In the genomic region with DNA sequence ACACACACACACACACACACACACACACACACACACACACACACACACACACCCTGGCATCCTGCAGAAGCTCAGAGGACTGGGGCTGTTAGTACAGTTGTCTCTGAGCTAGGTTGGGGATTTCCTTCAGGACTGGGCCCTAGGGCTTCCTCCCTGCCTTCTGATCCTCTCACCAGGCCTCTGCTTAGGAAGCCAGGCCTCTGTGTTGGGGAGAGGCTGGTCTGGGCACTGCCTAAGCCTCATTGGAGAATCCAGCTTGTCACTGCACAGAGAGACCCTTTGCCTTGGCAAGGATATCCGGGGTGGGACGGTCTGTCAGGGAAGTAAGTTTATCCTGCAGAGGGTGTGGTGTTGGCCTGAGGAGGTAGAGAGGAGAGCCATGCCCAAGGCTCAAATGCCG, we compare ENCODE assay signal across 8 mouse cellular contexts. TPM values are rescaled to one million over a fixed set of nuclear protein-coding genes. Genes with fewer than 3 reads are reported as not detected.
A peak's percentile ranks its signal among the peaks of the same experiment; 100 is the strongest.
DNase-seq lines count a peak whose midpoint lies in the region; ATAC-seq and TF ChIP-seq lines count a peak whose summit lies in the region.

No protein-coding gene starts in this region.

- no peaks in the 10 kb centered on the region for H3K79me2 ChIP-seq in liver, adult 2 months (ENCODE audit: control insufficient read depth, insufficient read depth, low read length)

- 56% methylated on average over 3 of the region's 3 CpGs for WGBS in liver, adult 2 months
- 24% methylated on average over 3 of the region's 3 CpGs for WGBS in liver, embryonic 11.5 days
- 51% methylated on average over 3 of the region's 3 CpGs for WGBS in olfactory bulb, adult 2 months

- no peaks in the 10 kb centered on the region for H3K27me3 ChIP-seq in liver, adult 2 months (ENCODE audit: control insufficient read depth, insufficient read depth, low read length)
- no peaks in the 10 kb centered on the region for H3K27me3 ChIP-seq in liver, embryonic 11.5 days (replicated peaks; ENCODE audit: control insufficient read depth, insufficient read depth, low read length)

- H3K4me1 ChIP-seq in liver, adult 2 months (ENCODE audit: control insufficient read depth, insufficient read depth, low read length), result peaks cover 7% of the 10 kb centered on the region; the same call in 1 of the 2 replicates
- peaks cover 47% of the 10 kb centered on the region for H3K4me1 ChIP-seq in liver, embryonic 11.5 days (replicated peaks; ENCODE audit: control insufficient read depth, insufficient read depth, low read length)
- peaks cover 47% of the 10 kb centered on the region for H3K4me1 ChIP-seq in olfactory bulb, adult 2 months (ENCODE audit: control insufficient read depth, insufficient read depth, low read length)

- ATAC-seq in granulocyte monocyte progenitor cell, adult 5-6 weeks (replicated peaks; ENCODE audit: poor library complexity, severe bottlenecking), result peak; percentile 23
- ATAC-seq in liver, embryonic 11.5 days (replicated peaks; ENCODE audit: low FRiP score), result no peak

- no peaks in the 10 kb centered on the region for H3K9me3 ChIP-seq in liver, embryonic 11.5 days (ENCODE audit: control insufficient read depth, low read length)

- peak overlapping the region; percentile 8; the same call in 1 of the 2 replicates for H3K9ac ChIP-seq in liver, adult 2 months (ENCODE audit: low read depth, low read length)
- peak overlapping the region; percentile 25 for H3K9ac ChIP-seq in liver, embryonic 11.5 days (ENCODE audit: low read depth, low read length)

- intact Hi-C loops in gastrocnemius, postnatal 14 days (cut with DNase I; ENCODE audit: low total_unique reads), result no loop called here

- DNase-seq in liver, adult 2 months (ENCODE audit: extremely low read depth, low read depth, low spot score), result no peak
- no peak for DNase-seq in liver
- no peak for DNase-seq in liver, embryonic 11.5 days (ENCODE audit: low spot score)
- DNase-seq in gastrocnemius, postnatal 14 days, result no peak
- no peak for DNase-seq in left cerebral cortex, adult 11 months (ENCODE audit: low spot score)
- no peak for DNase-seq in adrenal gland, postnatal 25 days

- TF ChIP-seq POLR2A in liver, adult 2 months (IDR thresholded peaks at IDR 0.05; ENCODE audit: extremely low read depth, insufficient read depth, low read length), result no peak
- no peak for TF ChIP-seq POLR2A in olfactory bulb, adult 2 months (IDR thresholded peaks at IDR 0.05; ENCODE audit: insufficient read depth, low read depth, low read length)

- H3K4me3 ChIP-seq in liver, adult 2 months (ENCODE audit: insufficient read depth, low read depth, low read length), result no peak overlapping the region
- peak overlapping the region; percentile 69 for H3K4me3 ChIP-seq in liver, embryonic 11.5 days (ENCODE audit: low read depth, low read length)
- H3K4me3 ChIP-seq in olfactory bulb, adult 2 months (ENCODE audit: insufficient read depth, low read depth, low read length), result peak overlapping the region; percentile 60

- no peak overlapping the region for H3K27ac ChIP-seq in liver, adult 2 months (replicated peaks; ENCODE audit: insufficient read depth, low read depth, low read length)
- H3K27ac ChIP-seq in liver, embryonic 11.5 days (ENCODE audit: low read depth, low read length), result peak overlapping the region; percentile 68; the same call in 1 of the 2 replicates
- peak overlapping the region; percentile 20; the same call in 1 of the 2 replicates for H3K27ac ChIP-seq in olfactory bulb, adult 2 months (ENCODE audit: insufficient read depth, low read depth, low read length)

- H3K4me2 ChIP-seq in liver, embryonic 11.5 days, result peak overlapping the region; percentile 83

- no peak for TF ChIP-seq CTCF in liver, adult 2 months (IDR thresholded peaks at IDR 0.05; ENCODE audit: low read depth, low read length)
- TF ChIP-seq CTCF in olfactory bulb, adult 2 months (IDR thresholded peaks at IDR 0.05; ENCODE audit: insufficient read depth, low read depth, low read length), result no peak

- H3K36me3 ChIP-seq in liver, adult 2 months (ENCODE audit: control insufficient read depth, insufficient read depth, low read length), result no peaks in the 10 kb centered on the region
- H3K36me3 ChIP-seq in liver, embryonic 11.5 days (ENCODE audit: control insufficient read depth, insufficient read depth, low read length), result no peaks in the 10 kb centered on the region

RNA-seq across cellular contexts. Expression of gene Csrp1, which starts 10.4 kb away (rescaled TPM):
- total RNA-seq in liver, adult 2 months (2014; rRNA removed), result 11.9 and 12.2 TPM in 2 replicates
- polyA plus RNA-seq in liver, adult 2 months (2012; rRNA removed), result 12.1 and 13.7 TPM in 2 replicates
- 130 and 138 TPM in 2 replicates for total RNA-seq in granulocyte monocyte progenitor cell, adult 5-6 weeks (2014; fragmentation: Nextera tagmentation)
- 104 and 135 TPM in 2 replicates for total RNA-seq in granulocyte monocyte progenitor cell, adult 5-6 weeks (2017)
- 65.6 and 71.8 TPM in 2 replicates for polyA plus RNA-seq in liver, embryonic 11.5 days (2014; fragmentation: Nextera tagmentation; extraction: Ambion mirVana)
- polyA plus RNA-seq in olfactory bulb, adult 2 months (2012; ENCODE audit: insufficient read depth, insufficient read length, low replicate concordance, missing spikeins), result 169 and 254 TPM in 2 replicates
- total RNA-seq in gastrocnemius, postnatal 14 days (2021), result 10 to 100 TPM; 40.6 to 53.4 TPM
- total RNA-seq in adrenal gland, postnatal 25 days (2021), result 43.2 and 52.1 TPM in 2 replicates

RNA-seq across cellular contexts. Expression of gene Phlda3, which starts 35.6 kb away (rescaled TPM):
- total RNA-seq in liver, adult 2 months (2014; rRNA removed), result 1.7 and 1.9 TPM in 2 replicates
- 0.62 and 1.8 TPM in 2 replicates for polyA plus RNA-seq in liver, adult 2 months (2012; rRNA removed)
- total RNA-seq in granulocyte monocyte progenitor cell, adult 5-6 weeks (2014; fragmentation: Nextera tagmentation), result 1.9 TPM in 1 of 2 replicates, not detected in the other
- 0.17 and 1.0 TPM in 2 replicates for total RNA-seq in granulocyte monocyte progenitor cell, adult 5-6 weeks (2017)
- polyA plus RNA-seq in liver, embryonic 11.5 days (2014; fragmentation: Nextera tagmentation; extraction: Ambion mirVana), result 22.5 and 22.8 TPM in 2 replicates
- polyA plus RNA-seq in olfactory bulb, adult 2 months (2012; ENCODE audit: insufficient read depth, insufficient read length, low replicate concordance, missing spikeins), result not detected in 2 replicates
- 10 to 100 TPM; 25.4 to 39.5 TPM for total RNA-seq in gastrocnemius, postnatal 14 days (2021)
- 31.3 and 35.1 TPM in 2 replicates for total RNA-seq in adrenal gland, postnatal 25 days (2021)

RNA-seq across cellular contexts. Expression of gene Tnni1, which starts 48.9 kb away (rescaled TPM):
- total RNA-seq in liver, adult 2 months (2014; rRNA removed), result 0.46 TPM in 1 of 2 replicates, not detected in the other
- polyA plus RNA-seq in liver, adult 2 months (2012; rRNA removed), result 0.14 TPM in 1 of 2 replicates, not detected in the other
- not detected in 2 replicates for total RNA-seq in granulocyte monocyte progenitor cell, adult 5-6 weeks (2014; fragmentation: Nextera tagmentation)
- total RNA-seq in granulocyte monocyte progenitor cell, adult 5-6 weeks (2017), result not detected in 2 replicates
- polyA plus RNA-seq in liver, embryonic 11.5 days (2014; fragmentation: Nextera tagmentation; extraction: Ambion mirVana), result 42.1 and 58.2 TPM in 2 replicates
- not detected in 2 replicates for polyA plus RNA-seq in olfactory bulb, adult 2 months (2012; ENCODE audit: insufficient read depth, insufficient read length, low replicate concordance, missing spikeins)
- 100 to 1,000 TPM; 204 to 373 TPM for total RNA-seq in gastrocnemius, postnatal 14 days (2021)
- total RNA-seq in adrenal gland, postnatal 25 days (2021), result not detected in 2 replicates

Comparison
In these comparisons a context has a peak if more than half of its experiments do, and no peak if none do; other contexts are left out.
1. RNA of gene Tnni1, which starts 48.9 kb away (total RNA-seq): 204 to 373 TPM in gastrocnemius, postnatal 14 days; 0.46 TPM in liver, adult 2 months, not detected in adrenal gland, postnatal 25 days and not detected in granulocyte monocyte progenitor cell, adult 5-6 weeks; every median in the first group is over 100 times any median in the second.